Mouse (Mus musculus): ENCODE results near the gene Smim27.
"Not testable (repeated sequence)": the region's sequence is repeated elsewhere in the genome, so short reads cannot be mapped to it uniquely, and the experiment has no call there.

The Smim27 gene

GRCm38 (mm10) chr4:40254385-40255103, 14.8 kb upstream of the Smim27 start:
- DNase-seq (ENCODE audit: low read depth, low spot score): no peak

- DNase-seq (ENCODE audit: low read depth, low spot score): no peak
These were observed 5.1 kb upstream of the Smim27 start for GRCm38 (mm10) chr4:40264321-40264720.

- DNase-seq (ENCODE audit: low read depth, low spot score): no peak
These were observed 1.7 kb upstream of the Smim27 start for GRCm38 (mm10) chr4:40267681-40268080.

GRCm38 (mm10) chr4:40268204-40268813, 1.1 kb upstream of the Smim27 start:
- DNase-seq (ENCODE audit: low read depth, low spot score): peak; percentile 91

GRCm38 (mm10) chr4:40268835-40269234, 544 bp upstream of the Smim27 start:
- DNase-seq (ENCODE audit: low read depth, low spot score): no peak

- DNase-seq (ENCODE audit: low read depth, low spot score): no peak
These were observed 9.5 kb downstream of the Smim27 start for GRCm38 (mm10) chr4:40278880-40279275.

- peak; percentile 95 for DNase-seq (ENCODE audit: low read depth, low spot score)
These were observed 10.0 kb downstream of the Smim27 start, which contains the start of gene Ndufb6 for GRCm38 (mm10) chr4:40279276-40279900. Gene Ndufb6, minus strand, starts transcription at chr4:40279421.

GRCm38 (mm10) chr4:40285582-40285981, 16.2 kb downstream of the Smim27 start:
- DNase-seq (ENCODE audit: low read depth, low spot score): peak; percentile 72

- DNase-seq (ENCODE audit: low read depth, low spot score): no peak
These were observed 18.0 kb downstream of the Smim27 start for GRCm38 (mm10) chr4:40287415-40287814.

GRCm38 (mm10) chr4:40289046-40289445, 19.7 kb downstream of the Smim27 start:
- no peak for DNase-seq (ENCODE audit: low read depth, low spot score)

GRCm38 (mm10) chr4:40291511-40291910, 22.1 kb downstream of the Smim27 start:
- DNase-seq (ENCODE audit: low read depth, low spot score): not testable (repeated sequence)

- no peak for DNase-seq (ENCODE audit: low read depth, low spot score)
These were observed 29.8 kb downstream of the Smim27 start for GRCm38 (mm10) chr4:40299169-40299568.

- DNase-seq (ENCODE audit: low read depth, low spot score): peak; percentile 63
These were observed 31.9 kb downstream of the Smim27 start for GRCm38 (mm10) chr4:40301076-40301789.

- no peak for DNase-seq (ENCODE audit: low read depth, low spot score)
These were observed 33.2 kb downstream of the Smim27 start for GRCm38 (mm10) chr4:40302445-40303125.

- no peak for DNase-seq (ENCODE audit: low read depth, low spot score)
These were observed 40.3 kb downstream of the Smim27 start for GRCm38 (mm10) chr4:40309682-40310081.

GRCm38 (mm10) chr4:40310796-40311383, 41.5 kb downstream of the Smim27 start:
- DNase-seq (ENCODE audit: low read depth, low spot score): no peak

- DNase-seq (ENCODE audit: low read depth, low spot score): no peak
These were observed 42.8 kb downstream of the Smim27 start for GRCm38 (mm10) chr4:40312213-40312612.

GRCm38 (mm10) chr4:40313026-40313425, 43.6 kb downstream of the Smim27 start:
- no peak for DNase-seq (ENCODE audit: low read depth, low spot score)

GRCm38 (mm10) chr4:40317404-40317803, 48.0 kb downstream of the Smim27 start:
- DNase-seq (ENCODE audit: low read depth, low spot score): no peak

Data from CD4-positive helper T cell, adult 2 months (primary cell).